Mouse (Mus musculus) intestine, postnatal 0 days (tissue): ENCODE results near the gene Tpk1. TPM values are rescaled to one million over a fixed set of nuclear protein-coding genes. Genes with fewer than 3 reads are reported as not detected.

ENCODE experiments used
- ATAC-seq: fragments of 200-750 bp; cut with Nextera tagmentation; 2 replicates; pipeline ENCODE4 v1.8.0; 2017; ENCODE audit warnings: mild to moderate bottlenecking, moderate TSS enrichment, moderate library complexity
- H3K27ac ChIP-seq: fragments of 300-500 bp; sonication (generic); 2 replicates; pipeline ENCODE4 v1.5.1; 2014; ENCODE audit warnings: mild to moderate bottlenecking, low read depth, low read length, moderate library complexity
- H3K27me3 ChIP-seq: fragments of 300-500 bp; sonication (generic); replicated peaks from 2 replicates; pipeline ENCODE4 v1.6.1; 2014; ENCODE audit warnings: low read length, mixed read lengths; ENCODE audit not compliant: control insufficient read depth, insufficient read depth
- H3K36me3 ChIP-seq: fragments of 300-500 bp; sonication (generic); 2 replicates; pipeline ENCODE4 v1.6.1; 2014; ENCODE audit warnings: mild to moderate bottlenecking, moderate library complexity; ENCODE audit not compliant: control insufficient read depth, insufficient read depth
- H3K4me1 ChIP-seq: fragments of 300-500 bp; sonication (generic); replicated peaks from 2 replicates; pipeline ENCODE4 v1.6.1; 2014; ENCODE audit warnings: antibody characterized with exemption, low read length, mixed read lengths; ENCODE audit not compliant: control insufficient read depth, insufficient read depth
- H3K4me2 ChIP-seq: fragments of 300-500 bp; sonication (generic); replicated peaks from 2 replicates; pipeline ENCODE4 v1.6.1; 2014; ENCODE audit warnings: low read depth, mild to moderate bottlenecking, moderate library complexity
- H3K4me3 ChIP-seq: fragments of 300-500 bp; sonication (generic); 2 replicates; pipeline ENCODE4 v1.5.1; 2014; ENCODE audit warnings: low read depth, low read length
- H3K9ac ChIP-seq: fragments of 300-500 bp; sonication (generic); 2 replicates; pipeline ENCODE4 v1.6.1; 2014; ENCODE audit warnings: mild to moderate bottlenecking, low read depth, low read length
- H3K9me3 ChIP-seq: fragments of 300-500 bp; sonication (generic); 2 replicates; pipeline ENCODE4 v1.6.1; 2016; ENCODE audit warnings: mixed run types; ENCODE audit not compliant: control insufficient read depth
- CTCF ChIP-seq: sonication (generic); IDR thresholded peaks from 2 replicates; pipeline ENCODE4 v1.5.1; 2016; ENCODE audit warnings: low read depth, mild to moderate bottlenecking, control low read depth, antibody characterized with exemption, moderate library complexity
- WGBS: fragments of 180-500 bp; shearing (Covaris S2); extraction: QIAGEN DNeasy Blood & Tissue Kit; methylation state at CpG from one replicate; pipeline ENCODE4 v1.1.7; 2014; 5-methylcytosine and 5-hydroxymethylcytosine counted together
- polyA plus RNA-seq: library from polyadenylated mRNA; unstranded; fragments of >200 nt; fragmentation: Nextera tagmentation; extraction: Ambion mirVana; gene quantifications from 2 replicates; pipeline ENCODE4 v1.2.1, GENCODE M21; 2015

Tpk1 gene
- polyA plus RNA-seq, 1 experiment from 2014 or later: 21.9 TPM

DNA sequence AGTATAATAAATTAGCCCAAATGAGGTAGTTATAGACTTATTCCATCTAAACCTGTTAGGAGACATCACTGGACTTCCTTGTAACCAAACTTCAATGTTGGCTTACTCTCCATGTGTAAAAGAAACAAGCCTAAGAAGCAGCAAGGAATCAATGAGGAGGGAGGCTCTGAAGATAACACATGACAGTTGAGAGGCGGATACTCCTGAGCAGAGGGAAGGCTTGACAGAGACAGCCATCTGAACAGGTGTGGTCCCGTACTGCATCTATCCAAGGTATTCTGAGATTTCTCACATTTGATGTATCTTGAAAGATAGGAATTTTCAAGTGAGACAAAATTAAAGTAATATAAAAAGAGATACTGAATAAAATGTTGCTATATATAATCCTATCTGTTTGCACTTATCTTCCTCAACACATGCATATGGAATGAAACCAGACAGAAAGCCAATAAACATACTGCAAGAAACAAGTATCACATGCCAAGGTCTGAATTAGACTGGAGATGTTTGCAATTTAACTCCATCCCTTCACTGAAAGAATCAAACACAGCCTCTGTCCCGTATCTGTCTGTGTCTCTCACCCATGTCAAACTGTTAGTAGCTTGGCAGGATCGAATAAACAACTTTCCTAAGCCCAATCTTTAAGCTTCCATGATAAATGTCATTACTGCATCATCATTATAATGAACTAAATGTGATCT is 75.1 kb downstream of the Tpk1 start:
- H3K27ac ChIP-seq: no peak overlapping the region
- H3K9ac ChIP-seq: no peak overlapping the region
- H3K36me3 ChIP-seq: no peaks in the 10 kb centered on the region
- H3K27me3 ChIP-seq: no peaks in the 10 kb centered on the region
- no peak overlapping the region for H3K4me2 ChIP-seq
- WGBS: 76% methylated on average over 4 of the region's 4 CpGs
- no peaks in the 10 kb centered on the region for H3K9me3 ChIP-seq
- ATAC-seq: no peak
- H3K4me3 ChIP-seq: no peak overlapping the region
- no peak for TF ChIP-seq CTCF
- H3K4me1 ChIP-seq: no peaks in the 10 kb centered on the region

DNA sequence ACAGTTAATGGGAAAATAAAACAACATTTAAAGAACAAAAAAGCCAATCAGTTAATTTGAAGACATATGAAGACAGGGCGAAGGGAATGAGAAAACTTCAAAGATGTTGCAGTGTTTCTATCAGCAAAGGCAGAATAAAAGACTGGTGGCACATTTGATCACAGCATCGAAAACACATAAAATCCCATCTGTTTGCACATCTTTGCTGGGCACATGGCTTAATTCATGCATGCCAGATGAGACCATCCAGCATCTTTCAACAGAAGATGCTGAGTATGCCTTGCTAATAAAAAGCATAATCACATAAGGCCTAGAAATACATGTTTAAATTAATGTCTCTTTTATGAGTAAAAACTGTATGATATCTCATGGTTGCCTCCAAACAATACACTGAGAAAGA is 80.8 kb downstream of the Tpk1 start:
- TF ChIP-seq CTCF: no peak
- no peaks in the 10 kb centered on the region for H3K27me3 ChIP-seq
- no peak for ATAC-seq
- H3K4me3 ChIP-seq: no peak overlapping the region
- H3K9me3 ChIP-seq: no peaks in the 10 kb centered on the region
- no peak overlapping the region for H3K9ac ChIP-seq
- no peaks in the 10 kb centered on the region for H3K36me3 ChIP-seq
- 88% methylated on average over 2 of the region's 2 CpGs for WGBS
- no peaks in the 10 kb centered on the region for H3K4me1 ChIP-seq
- H3K27ac ChIP-seq: no peak overlapping the region
- no peak overlapping the region for H3K4me2 ChIP-seq

DNA sequence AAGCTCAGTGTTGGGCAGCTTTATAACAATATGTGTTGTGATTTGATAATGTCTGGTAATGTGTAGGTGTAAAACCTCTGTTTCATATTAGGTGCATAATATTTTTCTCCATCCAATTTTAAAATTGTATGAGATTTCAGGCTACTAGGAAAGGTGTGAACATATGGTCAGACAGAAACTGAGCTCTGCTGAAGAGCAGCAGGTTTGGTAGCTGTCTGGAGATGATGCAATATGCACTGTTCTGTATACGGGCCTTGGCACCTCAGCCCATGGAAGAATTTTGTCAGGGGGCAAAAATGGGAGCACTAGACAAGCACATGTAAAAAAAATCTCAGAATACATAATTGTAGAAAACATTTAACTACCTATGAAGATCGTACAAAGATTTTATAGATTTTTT is 84.3 kb downstream of the Tpk1 start:
- Histone ChIP-seq H3K9me3 (no peaks in the 10 kb centered on the region), H3K36me3 (no peaks in the 10 kb centered on the region)
- WGBS: 81% methylated on average over 2 of the region's 2 CpGs

DNA sequence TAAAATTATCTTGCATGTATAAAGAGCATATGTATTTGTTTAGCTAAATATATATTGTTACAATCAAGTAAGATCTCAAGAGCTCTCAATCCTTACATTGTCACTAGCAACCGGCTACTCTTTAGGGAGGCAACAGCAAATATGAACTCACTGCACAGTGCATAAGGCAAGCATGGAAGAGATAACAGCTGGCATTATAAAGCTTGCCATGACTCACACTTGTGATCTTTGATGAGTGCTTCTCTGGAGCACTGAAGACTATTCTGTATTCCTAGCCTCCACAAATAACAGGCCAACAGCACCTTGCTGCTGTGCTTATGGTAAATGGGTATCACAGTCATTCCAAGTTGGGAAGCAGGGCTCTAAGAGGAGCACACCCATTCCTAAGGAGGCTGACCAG is 98.2 kb downstream of the Tpk1 start:
- Histone ChIP-seq H3K4me1 (no peaks in the 10 kb centered on the region), H3K36me3 (no peaks in the 10 kb centered on the region), H3K4me3 (no peak overlapping the region), H3K27ac (no peak overlapping the region), H3K9ac (no peak overlapping the region), H3K9me3 (no peaks in the 10 kb centered on the region), H3K27me3 (no peaks in the 10 kb centered on the region), H3K4me2 (no peak overlapping the region)
- WGBS: 67% methylated on average over 1 of the region's 1 CpGs
- no peak for ATAC-seq
- TF ChIP-seq CTCF: no peak

More for the DNA sequence above, 84.3 kb downstream of the Tpk1 start:
- H3K4me2 ChIP-seq: no peak overlapping the region
- TF ChIP-seq CTCF: no peak
- no peak overlapping the region for H3K4me3 ChIP-seq
- H3K27ac ChIP-seq: no peak overlapping the region
- ATAC-seq: no peak
- no peak overlapping the region for H3K9ac ChIP-seq
- no peaks in the 10 kb centered on the region for H3K27me3 ChIP-seq
- H3K4me1 ChIP-seq: no peaks in the 10 kb centered on the region

DNA sequence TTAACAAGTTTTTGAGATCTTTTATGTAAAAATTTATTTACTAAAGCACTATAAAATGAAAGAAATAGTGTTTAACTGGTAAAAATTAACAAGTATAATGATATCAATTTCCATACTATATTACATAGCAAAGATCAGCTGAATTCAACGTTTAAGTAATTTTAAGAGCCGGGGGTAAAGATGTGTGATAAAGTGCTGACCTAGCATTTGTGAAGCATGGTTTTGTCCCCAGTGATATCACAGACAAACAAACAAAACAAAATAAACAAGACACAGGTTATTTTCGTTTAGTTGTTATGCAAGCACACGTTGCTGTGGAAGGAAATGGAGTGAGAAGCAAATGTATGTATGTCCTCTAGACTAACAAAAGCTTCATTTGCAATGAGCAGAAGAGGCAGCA is 103.6 kb downstream of the Tpk1 start:
- Histone ChIP-seq H3K27ac (no peak overlapping the region), H3K4me2 (no peak overlapping the region), H3K9ac (no peak overlapping the region), H3K4me1 (no peaks in the 10 kb centered on the region), H3K27me3 (no peaks in the 10 kb centered on the region), H3K36me3 (no peaks in the 10 kb centered on the region), H3K4me3 (no peak overlapping the region), H3K9me3 (no peaks in the 10 kb centered on the region)
- WGBS: 76% methylated on average over 4 of the region's 4 CpGs
- no peak for ATAC-seq
- TF ChIP-seq CTCF: no peak

DNA sequence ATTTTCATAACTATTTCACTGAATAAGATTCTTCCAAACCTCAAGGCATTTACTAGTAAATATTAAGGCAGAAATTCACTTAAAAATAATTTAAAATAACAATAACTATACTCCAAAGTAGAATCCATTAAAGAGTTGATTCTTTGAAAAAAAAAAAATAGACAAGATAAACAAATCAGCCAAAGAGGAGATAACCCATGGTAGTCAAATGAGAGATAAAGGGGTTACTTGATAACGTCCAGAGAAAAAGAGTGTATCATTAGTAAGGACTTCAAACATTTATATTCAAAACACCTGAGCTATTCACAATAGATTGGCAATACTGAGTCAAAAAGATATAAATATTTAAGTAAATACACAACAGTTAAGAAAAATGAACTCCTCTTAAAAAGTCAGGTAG is 114.7 kb downstream of the Tpk1 start:
- no peak for ATAC-seq
- no peaks in the 10 kb centered on the region for H3K9me3 ChIP-seq
- no peak overlapping the region for H3K9ac ChIP-seq
- no peak overlapping the region for H3K4me2 ChIP-seq
- no peaks in the 10 kb centered on the region for H3K27me3 ChIP-seq
- H3K4me3 ChIP-seq: no peak overlapping the region
- TF ChIP-seq CTCF: no peak
- H3K36me3 ChIP-seq: no peaks in the 10 kb centered on the region
- H3K4me1 ChIP-seq: 0 out of 2 replicates have a peak, but pooled peaks cover 3% of the 10 kb centered on the region
- WGBS: 50% methylated on average over 1 of the region's 1 CpGs
- H3K27ac ChIP-seq: no peak overlapping the region
